Mouse (Mus musculus): Measurements from ENCODE around the gene Chsy1. TPM values are rescaled to one million over a fixed set of nuclear protein-coding genes. Genes with fewer than 3 reads are reported as not detected.

The Chsy1 gene
- polyA plus RNA-seq, 1 experiment: 6.4 TPM

- Histone ChIP-seq H3K36me3 (ENCODE audit: control insufficient read depth, insufficient read depth, low read length) (no peaks in the 10 kb centered on the region), H3K27me3 (replicated peaks; ENCODE audit: control insufficient read depth, insufficient read depth, low read length) (no peaks in the 10 kb centered on the region), H3K4me3 (ENCODE audit: insufficient read depth, low read depth, low read length) (no peak overlapping the region), H3K27ac (ENCODE audit: insufficient read depth, low read depth, low read length) (no peak overlapping the region), H3K4me1 (ENCODE audit: control insufficient read depth, insufficient read depth, low read length) (peaks cover 7% of the 10 kb centered on the region)
- WGBS: 90% methylated on average over 6 of the region's 6 CpGs
- TF ChIP-seq CTCF (conservative IDR thresholded peaks at IDR 0.05; ENCODE audit: insufficient read depth, insufficient read length, low read depth, low read length): no peak
- no peak for TF ChIP-seq POLR2A (IDR thresholded peaks at IDR 0.05; ENCODE audit: low read depth, low read length)
- no peak for DNase-seq
Measured at GRCm38 (mm10) chr7:66161836-66162235, 52.5 kb downstream of the Chsy1 start.

GRCm38 (mm10) chr7:66162489-66162888 is 53.2 kb downstream of the Chsy1 start:
- no peak overlapping the region for H3K27ac ChIP-seq (ENCODE audit: insufficient read depth, low read depth, low read length)
- H3K4me1 ChIP-seq (ENCODE audit: control insufficient read depth, insufficient read depth, low read length): peaks cover 3% of the 10 kb centered on the region; the same call in 1 of the 2 replicates
- DNase-seq: no peak
- no peak for TF ChIP-seq CTCF (conservative IDR thresholded peaks at IDR 0.05; ENCODE audit: insufficient read depth, insufficient read length, low read depth, low read length)
- TF ChIP-seq POLR2A (IDR thresholded peaks at IDR 0.05; ENCODE audit: low read depth, low read length): no peak
- H3K4me3 ChIP-seq (ENCODE audit: insufficient read depth, low read depth, low read length): no peak overlapping the region
- no peaks in the 10 kb centered on the region for H3K27me3 ChIP-seq (replicated peaks; ENCODE audit: control insufficient read depth, insufficient read depth, low read length)
- WGBS: 77% methylated on average over 7 of the region's 7 CpGs
- H3K36me3 ChIP-seq (ENCODE audit: control insufficient read depth, insufficient read depth, low read length): no peaks in the 10 kb centered on the region

GRCm38 (mm10) chr7:66162981-66163380 is 53.7 kb downstream of the Chsy1 start:
- no peak for DNase-seq

DNA sequence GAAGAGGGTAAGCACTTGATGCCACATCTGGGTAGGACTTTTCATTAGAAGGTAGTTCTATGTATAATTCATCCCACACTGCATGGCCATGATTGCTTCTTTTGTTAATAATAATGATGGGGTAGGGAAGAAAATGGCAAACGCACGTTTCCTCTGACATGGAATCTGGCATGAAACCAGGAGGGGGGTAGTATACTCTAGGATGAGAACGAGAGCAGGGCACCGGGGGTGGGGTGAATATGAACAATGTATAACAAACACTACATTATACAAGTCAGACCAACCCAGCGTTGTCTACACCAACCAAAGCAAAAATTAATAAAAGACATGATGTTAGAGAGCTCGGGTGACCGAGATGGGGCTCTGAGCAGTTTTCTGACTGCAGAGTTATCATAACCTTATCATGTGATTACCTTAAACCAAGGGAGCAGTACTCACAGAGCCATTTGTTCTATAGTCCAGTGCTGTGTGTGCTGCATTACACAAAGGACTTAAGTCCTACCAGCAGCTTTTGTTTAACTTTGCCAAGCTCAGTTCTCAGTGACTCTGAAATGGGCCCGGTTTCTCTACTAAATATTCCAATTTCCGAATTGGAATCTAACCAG is 55.2 kb downstream of the Chsy1 start:
- no peak for TF ChIP-seq POLR2A (IDR thresholded peaks at IDR 0.05; ENCODE audit: low read depth, low read length)
- no peak for TF ChIP-seq CTCF (conservative IDR thresholded peaks at IDR 0.05; ENCODE audit: insufficient read depth, insufficient read length, low read depth, low read length)
- H3K27ac ChIP-seq (ENCODE audit: insufficient read depth, low read depth, low read length): no peak overlapping the region
- WGBS: 85% methylated on average over 9 of the region's 9 CpGs
- no peaks in the 10 kb centered on the region for H3K27me3 ChIP-seq (replicated peaks; ENCODE audit: control insufficient read depth, insufficient read depth, low read length)
- H3K4me3 ChIP-seq (ENCODE audit: insufficient read depth, low read depth, low read length): no peak overlapping the region
- no peaks in the 10 kb centered on the region for H3K4me1 ChIP-seq (ENCODE audit: control insufficient read depth, insufficient read depth, low read length)
- no peak for DNase-seq
- no peaks in the 10 kb centered on the region for H3K36me3 ChIP-seq (ENCODE audit: control insufficient read depth, insufficient read depth, low read length)

More at GRCm38 (mm10) chr7:66162981-66163380, 53.7 kb downstream of the Chsy1 start:
- no peak overlapping the region for H3K4me3 ChIP-seq (ENCODE audit: insufficient read depth, low read depth, low read length)
- H3K4me1 ChIP-seq (ENCODE audit: control insufficient read depth, insufficient read depth, low read length): peaks cover 3% of the 10 kb centered on the region; the same call in 1 of the 2 replicates
- H3K36me3 ChIP-seq (ENCODE audit: control insufficient read depth, insufficient read depth, low read length): no peaks in the 10 kb centered on the region
- no peak overlapping the region for H3K27ac ChIP-seq (ENCODE audit: insufficient read depth, low read depth, low read length)
- H3K27me3 ChIP-seq (replicated peaks; ENCODE audit: control insufficient read depth, insufficient read depth, low read length): no peaks in the 10 kb centered on the region
- 93% methylated on average over 1 of the region's 1 CpGs for WGBS
- TF ChIP-seq POLR2A (IDR thresholded peaks at IDR 0.05; ENCODE audit: low read depth, low read length) (no peak), CTCF (conservative IDR thresholded peaks at IDR 0.05; ENCODE audit: insufficient read depth, insufficient read length, low read depth, low read length) (no peak)

DNA sequence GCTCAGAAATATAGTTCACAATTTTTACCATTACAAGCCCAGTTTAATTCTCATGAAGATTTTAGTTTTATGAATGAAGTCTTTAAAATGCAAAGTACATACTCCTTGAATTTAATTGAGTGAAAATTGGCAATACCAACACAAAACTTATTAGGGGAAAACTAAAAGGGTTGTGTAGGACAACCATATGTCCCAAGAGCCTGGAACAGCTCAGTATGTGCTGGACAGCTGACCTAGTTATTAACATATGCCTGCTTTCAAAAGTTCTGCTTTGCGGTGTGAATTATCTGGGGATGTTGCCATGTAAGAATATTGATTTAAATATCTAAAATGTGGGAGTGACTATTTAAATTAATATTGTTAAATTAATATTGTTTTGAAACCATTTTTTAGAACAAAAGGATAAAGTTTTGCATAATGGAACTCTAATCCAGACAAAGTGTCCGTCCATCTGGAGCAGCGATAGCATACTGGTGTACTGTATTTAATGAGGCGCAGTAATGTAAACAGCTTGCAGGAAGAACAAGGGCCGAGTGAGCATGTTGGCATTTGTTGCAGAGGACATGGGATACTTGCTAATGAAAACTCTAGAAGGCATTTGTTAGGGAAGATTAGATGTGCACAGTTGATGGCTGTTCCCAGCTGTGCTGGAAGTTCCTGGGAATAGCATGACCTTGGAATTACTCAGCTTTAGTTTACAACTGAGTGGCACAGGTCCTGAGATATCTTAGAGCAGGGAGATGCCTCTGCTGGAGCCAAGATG is 55.9 kb downstream of the Chsy1 start:
- TF ChIP-seq POLR2A (IDR thresholded peaks at IDR 0.05; ENCODE audit: low read depth, low read length): no peak
- TF ChIP-seq CTCF (conservative IDR thresholded peaks at IDR 0.05; ENCODE audit: insufficient read depth, insufficient read length, low read depth, low read length): no peak
- no peak for DNase-seq
- WGBS: 64% methylated on average over 5 of the region's 5 CpGs
- Histone ChIP-seq H3K27ac (ENCODE audit: insufficient read depth, low read depth, low read length) (no peak overlapping the region), H3K4me3 (ENCODE audit: insufficient read depth, low read depth, low read length) (no peak overlapping the region), H3K4me1 (ENCODE audit: control insufficient read depth, insufficient read depth, low read length) (no peaks in the 10 kb centered on the region), H3K27me3 (replicated peaks; ENCODE audit: control insufficient read depth, insufficient read depth, low read length) (no peaks in the 10 kb centered on the region), H3K36me3 (ENCODE audit: control insufficient read depth, insufficient read depth, low read length) (no peaks in the 10 kb centered on the region)

GRCm38 (mm10) chr7:66168877-66169276 is 59.6 kb downstream of the Chsy1 start:
- no peak for TF ChIP-seq POLR2A (IDR thresholded peaks at IDR 0.05; ENCODE audit: low read depth, low read length)
- no peak for TF ChIP-seq CTCF (conservative IDR thresholded peaks at IDR 0.05; ENCODE audit: insufficient read depth, insufficient read length, low read depth, low read length)
- 66% methylated on average over 7 of the region's 7 CpGs for WGBS
- Histone ChIP-seq H3K4me1 (ENCODE audit: control insufficient read depth, insufficient read depth, low read length) (no peaks in the 10 kb centered on the region), H3K36me3 (ENCODE audit: control insufficient read depth, insufficient read depth, low read length) (peaks cover 3% of the 10 kb centered on the region; the same call in 1 of the 2 replicates), H3K4me3 (ENCODE audit: insufficient read depth, low read depth, low read length) (no peak overlapping the region), H3K27ac (ENCODE audit: insufficient read depth, low read depth, low read length) (no peak overlapping the region), H3K27me3 (replicated peaks; ENCODE audit: control insufficient read depth, insufficient read depth, low read length) (no peaks in the 10 kb centered on the region)
- DNase-seq: no peak

- H3K36me3 ChIP-seq (ENCODE audit: control insufficient read depth, insufficient read depth, low read length): peaks cover 3% of the 10 kb centered on the region; the same call in 1 of the 2 replicates
- H3K27me3 ChIP-seq (replicated peaks; ENCODE audit: control insufficient read depth, insufficient read depth, low read length): no peaks in the 10 kb centered on the region
- TF ChIP-seq POLR2A (IDR thresholded peaks at IDR 0.05; ENCODE audit: low read depth, low read length) (no peak), CTCF (conservative IDR thresholded peaks at IDR 0.05; ENCODE audit: insufficient read depth, insufficient read length, low read depth, low read length) (no peak)
- H3K4me3 ChIP-seq (ENCODE audit: insufficient read depth, low read depth, low read length): no peak overlapping the region
- no peaks in the 10 kb centered on the region for H3K4me1 ChIP-seq (ENCODE audit: control insufficient read depth, insufficient read depth, low read length)
- 84% methylated on average over 6 of the region's 6 CpGs for WGBS
- H3K27ac ChIP-seq (ENCODE audit: insufficient read depth, low read depth, low read length): no peak overlapping the region
- DNase-seq: no peak
Measured at GRCm38 (mm10) chr7:66169476-66169875, 60.2 kb downstream of the Chsy1 start.

All from kidney, adult 2 months (tissue).